Mouse (Mus musculus) forebrain, postnatal 0 days (tissue): Measurements from ENCODE around the gene Aptx. TPM values are rescaled to one million over a fixed set of nuclear protein-coding genes. Genes with fewer than 3 reads are reported as not detected.

Experiments used
- ATAC-seq: fragments of 200-750 bp; cut with Nextera tagmentation; 2 replicates; pipeline ENCODE4 v1.8.0; 2017; ENCODE audit warnings: mild to moderate bottlenecking, moderate library complexity
- DNase-seq: peaks from one replicate; pipeline ENCODE4 v3.0.0-alpha.2; 2015
- H3K27ac ChIP-seq: fragments of 300-500 bp; sonication (generic); 2 replicates; pipeline ENCODE4 v1.5.1; 2014; ENCODE audit warnings: low read depth, mild to moderate bottlenecking, antibody characterized with exemption, low read length, moderate library complexity, mixed read lengths
- H3K27me3 ChIP-seq: fragments of 300-500 bp; sonication (generic); 2 replicates; pipeline ENCODE4 v1.6.1; 2014; ENCODE audit warnings: mild to moderate bottlenecking, low read length, mixed read lengths; ENCODE audit not compliant: insufficient read depth
- H3K36me3 ChIP-seq: fragments of 300-500 bp; sonication (generic); 2 replicates; pipeline ENCODE4 v1.6.1; 2014; ENCODE audit warnings: mild to moderate bottlenecking, moderate library complexity; ENCODE audit not compliant: insufficient read depth
- H3K4me1 ChIP-seq: fragments of 300-500 bp; sonication (generic); 2 replicates; pipeline ENCODE4 v1.6.1; 2014; ENCODE audit warnings: antibody characterized with exemption; ENCODE audit not compliant: insufficient read depth
- H3K4me2 ChIP-seq: fragments of 300-500 bp; sonication (generic); 2 replicates; pipeline ENCODE4 v1.6.1; 2014; ENCODE audit warnings: low read depth, mild to moderate bottlenecking, moderate library complexity
- H3K4me3 ChIP-seq: fragments of 300-500 bp; sonication (generic); 2 replicates; pipeline ENCODE4 v1.5.1; 2014; ENCODE audit warnings: low read depth, low read length, mixed read lengths
- H3K9ac ChIP-seq: fragments of 300-500 bp; sonication (generic); 2 replicates; pipeline ENCODE4 v1.6.1; 2014; ENCODE audit warnings: mild to moderate bottlenecking
- H3K9me3 ChIP-seq: fragments of 300-500 bp; sonication (generic); 2 replicates; pipeline ENCODE4 v1.6.1; 2016; ENCODE audit warnings: low read length
- CTCF ChIP-seq: sonication (generic); IDR thresholded peaks from 2 replicates; pipeline ENCODE4 v1.5.1; 2016; ENCODE audit warnings: antibody characterized with exemption, control low read depth, low read depth
- WGBS: fragments of 180-500 bp; shearing (Covaris S2); extraction: QIAGEN DNeasy Blood & Tissue Kit; methylation state at CpG from one replicate; pipeline ENCODE4 v1.1.7; 2014; 5-methylcytosine and 5-hydroxymethylcytosine counted together
- polyA plus RNA-seq: library from polyadenylated mRNA; unstranded; fragments of >200 nt; fragmentation: Nextera tagmentation; extraction: Ambion mirVana; gene quantifications from 2 replicates; pipeline ENCODE4 v1.2.1, GENCODE M21; 2015
- total RNA-seq: library from RNA; depleted of rRNA; stranded (reverse); fragments of >200 nt; gene quantifications from 2 replicates; pipeline ENCODE4 v1.2.3, GENCODE M21; 2014

Gene Aptx
- total and polyA plus RNA-seq, 2 experiments from 2014 or later, result 22.5 to 37.9 TPM

GRCm38 (mm10) chr4:40722011-40722666 is 19.1 kb upstream of the Aptx start, which contains the start of gene Dnaja1:
Gene Dnaja1, plus strand, starts transcription at chr4:40722150.
- Histone ChIP-seq H3K4me1 (peaks cover 26% of the 10 kb centered on the region), H3K27me3 (no peaks in the 10 kb centered on the region), H3K27ac (peak within 1 kb of the TSS; percentile 100), H3K9me3 (no peaks in the 10 kb centered on the region), H3K4me3 (peak within 1 kb of the TSS; percentile 79), H3K4me2 (peak within 1 kb of the TSS; percentile 65), H3K9ac (peak within 1 kb of the TSS; percentile 98), H3K36me3 (peaks cover 17% of the 10 kb centered on the region)
- WGBS, result under 1% methylated on average over 44 of the region's 54 CpGs
- peak; percentile 95 for ATAC-seq
- TF ChIP-seq CTCF, result no peak
- DNase-seq, result peak; percentile 99

DNA sequence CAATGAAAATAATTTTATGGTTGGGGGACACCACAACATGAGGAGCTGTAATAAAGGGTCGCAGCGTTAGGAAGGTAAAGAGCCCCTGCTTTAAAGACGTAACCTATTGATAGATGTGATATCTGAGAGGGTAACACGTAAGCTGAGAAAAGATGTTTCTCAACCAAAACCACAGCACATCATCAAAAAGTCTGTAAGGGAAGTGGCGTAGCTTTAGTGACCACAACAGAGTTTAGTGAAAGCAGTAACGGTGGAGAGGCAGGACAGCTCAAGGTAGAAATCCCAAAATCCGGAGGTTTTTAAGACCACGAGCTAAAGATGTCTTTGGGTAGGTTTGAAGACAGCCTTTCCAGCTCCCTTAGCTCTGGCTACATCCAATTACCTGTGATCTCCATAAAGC is 17.9 kb upstream of the Aptx start:
- H3K36me3 ChIP-seq, result peaks cover 7% of the 10 kb centered on the region; the same call in 1 of the 2 replicates
- WGBS, result 97% methylated on average over 8 of the region's 8 CpGs

GRCm38 (mm10) chr4:40717141-40717540 is 14.1 kb upstream of the Aptx start:
- H3K9ac ChIP-seq, result no peak overlapping the region
- H3K27me3 ChIP-seq, result no peaks in the 10 kb centered on the region
- DNase-seq (no peak), ATAC-seq (no peak)
- no peak overlapping the region for H3K4me2 ChIP-seq
- H3K36me3 ChIP-seq, result no peaks in the 10 kb centered on the region
- peaks cover 5% of the 10 kb centered on the region for H3K4me1 ChIP-seq
- no peak for TF ChIP-seq CTCF
- 89% methylated on average over 3 of the region's 3 CpGs for WGBS
- H3K27ac ChIP-seq, result no peak overlapping the region
- no peaks in the 10 kb centered on the region for H3K9me3 ChIP-seq
- no peak overlapping the region for H3K4me3 ChIP-seq

More for the DNA sequence above, 17.9 kb upstream of the Aptx start:
- H3K27ac ChIP-seq, result peak overlapping the region; percentile 100; the same call in 1 of the 2 replicates
- no peak for DNase-seq
- H3K4me2 ChIP-seq, result no peak overlapping the region
- H3K4me1 ChIP-seq, result peaks cover 24% of the 10 kb centered on the region
- H3K27me3 ChIP-seq, result no peaks in the 10 kb centered on the region
- no peak overlapping the region for H3K9ac ChIP-seq
- ATAC-seq, result no peak
- no peak overlapping the region for H3K4me3 ChIP-seq
- no peak for TF ChIP-seq CTCF
- no peaks in the 10 kb centered on the region for H3K9me3 ChIP-seq

DNA sequence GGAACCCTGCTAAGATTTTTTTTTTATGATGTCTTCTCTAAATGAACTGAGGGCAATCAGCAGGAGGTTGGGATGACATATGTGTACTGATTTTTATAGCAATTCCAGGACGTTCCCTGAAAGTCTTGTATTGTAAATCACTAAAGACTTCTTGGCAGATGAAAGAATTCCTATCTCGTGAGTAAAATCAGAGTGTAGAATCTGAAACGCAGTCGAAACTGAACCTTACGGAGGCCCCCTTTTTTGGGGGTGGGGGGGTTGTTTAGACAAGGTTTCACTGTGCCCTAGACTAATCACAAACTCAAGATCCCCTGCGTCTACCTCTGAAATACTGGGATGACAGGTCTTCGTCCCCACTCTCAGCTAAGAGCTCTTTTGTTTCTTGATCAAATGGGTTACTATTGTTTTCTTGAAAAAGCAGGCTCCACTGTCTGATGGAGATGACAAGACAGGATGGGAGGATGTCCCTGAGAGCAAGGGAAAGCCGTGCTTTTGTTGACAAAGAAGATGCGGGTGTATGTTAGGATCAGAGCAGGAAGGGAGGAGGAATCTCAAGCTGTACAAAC is 799 bp upstream of the Aptx start:
- Histone ChIP-seq H3K36me3 (no peaks in the 10 kb centered on the region), H3K4me3 (peak overlapping the region; percentile 47), H3K4me2 (peak overlapping the region; percentile 68), H3K4me1 (peaks cover 19% of the 10 kb centered on the region), H3K9me3 (no peaks in the 10 kb centered on the region), H3K9ac (peak overlapping the region; percentile 61), H3K27me3 (no peaks in the 10 kb centered on the region), H3K27ac (peak overlapping the region; percentile 95)
- no peak for TF ChIP-seq CTCF
- WGBS, result 14% methylated on average over 9 of the region's 9 CpGs
- no peak; the same call in 1 of the 2 replicates for ATAC-seq
- no peak for DNase-seq

DNA sequence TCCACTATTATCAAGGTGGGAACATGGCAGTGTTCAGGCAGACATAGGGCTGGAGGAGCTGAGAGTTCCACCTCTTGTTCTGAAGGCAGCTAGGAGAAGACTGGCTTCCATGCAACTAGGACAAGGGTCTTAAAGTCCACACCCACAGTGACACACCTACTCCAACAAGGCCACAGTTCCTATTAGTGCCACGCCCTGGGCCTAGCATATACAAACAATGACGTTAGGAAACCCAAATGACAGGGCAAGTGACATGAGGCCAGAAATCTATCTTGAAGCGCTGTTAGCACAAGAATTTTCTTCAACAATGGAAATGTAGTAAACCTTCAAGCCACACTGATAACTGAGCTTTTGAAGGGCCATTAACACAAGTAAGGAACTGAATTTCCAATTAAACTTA is 1.2 kb downstream of the Aptx start:
- H3K36me3 ChIP-seq, result 0 out of 2 replicates have a peak, but pooled peaks cover 4% of the 10 kb centered on the region
- no peaks in the 10 kb centered on the region for H3K9me3 ChIP-seq
- H3K4me1 ChIP-seq, result peaks cover 19% of the 10 kb centered on the region
- no peak overlapping the region for H3K27ac ChIP-seq
- 87% methylated on average over 3 of the region's 3 CpGs for WGBS
- peak overlapping the region; percentile 68 for H3K4me2 ChIP-seq
- no peak for ATAC-seq
- peak overlapping the region; percentile 61; the same call in 1 of the 2 replicates for H3K9ac ChIP-seq
- TF ChIP-seq CTCF, result no peak
- H3K4me3 ChIP-seq, result peak overlapping the region; percentile 47
- H3K27me3 ChIP-seq, result no peaks in the 10 kb centered on the region
- DNase-seq, result no peak

- Histone ChIP-seq H3K9me3 (no peaks in the 10 kb centered on the region), H3K9ac (no peak overlapping the region), H3K36me3 (peaks cover 18% of the 10 kb centered on the region; the same call in 1 of the 2 replicates), H3K4me2 (no peak overlapping the region), H3K27me3 (no peaks in the 10 kb centered on the region), H3K27ac (no peak overlapping the region), H3K4me3 (no peak overlapping the region), H3K4me1 (peaks cover 19% of the 10 kb centered on the region)
- DNase-seq (no peak), ATAC-seq (no peak)
- 91% methylated on average over 8 of the region's 8 CpGs for WGBS
- no peak for TF ChIP-seq CTCF
These were observed 2.8 kb downstream of the Aptx start for GRCm38 (mm10) chr4:40700216-40700615.

- DNase-seq (no peak), ATAC-seq (no peak)
- no peak overlapping the region for H3K27ac ChIP-seq
- H3K4me3 ChIP-seq, result no peak overlapping the region
- no peak overlapping the region for H3K9ac ChIP-seq
- 85% methylated on average over 7 of the region's 7 CpGs for WGBS
- H3K4me1 ChIP-seq, result peaks cover 8% of the 10 kb centered on the region
- H3K4me2 ChIP-seq, result no peak overlapping the region
- TF ChIP-seq CTCF, result no peak
- H3K27me3 ChIP-seq, result no peaks in the 10 kb centered on the region
- no peaks in the 10 kb centered on the region for H3K9me3 ChIP-seq
- peaks cover 46% of the 10 kb centered on the region for H3K36me3 ChIP-seq
These were observed 5.9 kb downstream of the Aptx start for GRCm38 (mm10) chr4:40697059-40697458.
